Mouse (Mus musculus): Measurements from ENCODE around the gene Slc22a18. TPM values are rescaled to one million over a fixed set of nuclear protein-coding genes. Genes with fewer than 3 reads are reported as not detected.
A peak's percentile ranks its signal among the peaks of the same experiment; 100 is the strongest.

The Slc22a18 gene
- total and polyA plus RNA-seq, 2 experiments from 2014 or later: 0.60 TPM; not detected in 1

DNA sequence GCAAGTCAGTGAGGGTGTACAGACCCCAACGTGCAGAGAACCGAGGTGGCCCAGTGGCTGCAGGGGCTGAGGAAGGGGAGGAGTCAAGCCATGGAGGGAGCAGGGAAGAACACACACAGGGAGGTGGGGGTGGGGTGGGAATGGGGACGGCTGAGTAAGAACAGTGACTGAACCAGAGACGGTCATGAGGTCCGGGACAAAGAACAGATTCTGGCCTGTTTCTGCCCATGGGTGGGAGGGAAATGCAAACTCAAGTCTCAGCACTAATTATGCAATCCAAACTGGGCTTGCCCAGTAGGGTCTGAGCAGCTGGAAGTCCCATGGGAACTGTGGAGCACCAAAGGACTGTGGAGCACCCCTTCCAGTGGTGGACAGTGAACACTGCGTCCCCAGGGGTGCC, 9.0 kb downstream of the Slc22a18 start:
- Histone ChIP-seq H3K4me2 (ENCODE audit: low read depth, low read length) (no peak overlapping the region), H3K9ac (replicated peaks; ENCODE audit: low read depth, low read length) (no peak overlapping the region), H3K36me3 (replicated peaks; ENCODE audit: control insufficient read depth, insufficient read depth, low read length) (no peaks in the 10 kb centered on the region), H3K9me3 (replicated peaks; ENCODE audit: control insufficient read depth, low read length) (no peaks in the 10 kb centered on the region), H3K27ac (ENCODE audit: low read depth) (no peak overlapping the region), H3K4me1 (ENCODE audit: control insufficient read depth, insufficient read depth) (no peaks in the 10 kb centered on the region), H3K27me3 (ENCODE audit: control insufficient read depth, insufficient read depth, low read length) (peaks cover 19% of the 10 kb centered on the region; the same call in 1 of the 2 replicates), H3K4me3 (ENCODE audit: low read depth, low read length) (no peak overlapping the region)
- 12% methylated on average over 6 of the region's 6 CpGs for WGBS
- DNase-seq (ENCODE audit: low spot score): peak; percentile 3
- ATAC-seq (ENCODE audit: insufficient read depth, low read depth): no peak
- TF ChIP-seq EP300 (IDR thresholded peaks at IDR 0.05; ENCODE audit: low read depth): no peak
- no peak for TF ChIP-seq CTCF (IDR thresholded peaks at IDR 0.05; ENCODE audit: low read depth)

GRCm38 (mm10) chr7:143489735-143490134, 16.2 kb downstream of the Slc22a18 start:
- TF ChIP-seq CTCF (IDR thresholded peaks at IDR 0.05; ENCODE audit: low read depth): no peak
- no peak for TF ChIP-seq EP300 (IDR thresholded peaks at IDR 0.05; ENCODE audit: low read depth)
- no peak for ATAC-seq (ENCODE audit: insufficient read depth, low read depth)

DNA sequence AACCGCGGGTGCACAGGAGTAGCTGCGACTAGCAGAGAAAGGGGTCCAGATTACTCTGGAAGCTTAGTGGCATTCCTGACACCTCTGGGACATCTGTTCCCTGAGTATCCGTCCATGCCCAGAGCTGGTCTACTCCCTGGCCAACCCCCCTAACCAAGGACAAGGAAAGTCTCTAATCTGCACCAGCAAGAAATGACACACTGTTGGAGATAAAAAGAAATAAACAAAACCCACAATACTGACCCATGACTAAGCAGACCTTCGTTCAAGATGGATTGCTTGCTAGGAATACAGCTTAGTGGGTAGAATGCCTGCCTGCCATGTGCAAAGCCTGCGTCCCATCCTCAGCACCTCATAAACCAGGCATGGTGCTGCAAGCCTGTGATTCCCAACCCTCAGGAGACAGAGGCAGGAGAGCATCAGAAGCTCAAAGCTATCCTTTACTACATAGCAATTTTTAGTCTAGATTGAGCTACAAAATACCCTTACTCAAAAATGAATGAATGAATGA, 20.1 kb downstream of the Slc22a18 start:
- H3K9ac ChIP-seq (replicated peaks; ENCODE audit: low read depth, low read length): no peak overlapping the region
- no peak for TF ChIP-seq EP300 (IDR thresholded peaks at IDR 0.05; ENCODE audit: low read depth)
- no peak for TF ChIP-seq CTCF (IDR thresholded peaks at IDR 0.05; ENCODE audit: low read depth)
- WGBS: 72% methylated on average over 6 of the region's 6 CpGs
- H3K27me3 ChIP-seq (ENCODE audit: control insufficient read depth, insufficient read depth, low read length): 0 out of 2 replicates have a peak, but pooled peaks cover 9% of the 10 kb centered on the region
- no peaks in the 10 kb centered on the region for H3K36me3 ChIP-seq (replicated peaks; ENCODE audit: control insufficient read depth, insufficient read depth, low read length)
- H3K4me1 ChIP-seq (ENCODE audit: control insufficient read depth, insufficient read depth): no peaks in the 10 kb centered on the region
- no peak overlapping the region for H3K27ac ChIP-seq (ENCODE audit: low read depth)
- no peaks in the 10 kb centered on the region for H3K9me3 ChIP-seq (replicated peaks; ENCODE audit: control insufficient read depth, low read length)
- ATAC-seq (ENCODE audit: insufficient read depth, low read depth) (no peak), DNase-seq (ENCODE audit: low spot score) (no peak)
- H3K4me3 ChIP-seq (ENCODE audit: low read depth, low read length): no peak overlapping the region
- no peak overlapping the region for H3K4me2 ChIP-seq (ENCODE audit: low read depth, low read length)

More at GRCm38 (mm10) chr7:143489735-143490134, 16.2 kb downstream of the Slc22a18 start:
- no peaks in the 10 kb centered on the region for H3K4me1 ChIP-seq (ENCODE audit: control insufficient read depth, insufficient read depth)
- DNase-seq (ENCODE audit: low spot score): no peak
- no peak overlapping the region for H3K4me3 ChIP-seq (ENCODE audit: low read depth, low read length)
- no peaks in the 10 kb centered on the region for H3K36me3 ChIP-seq (replicated peaks; ENCODE audit: control insufficient read depth, insufficient read depth, low read length)
- H3K27me3 ChIP-seq (ENCODE audit: control insufficient read depth, insufficient read depth, low read length): 0 out of 2 replicates have a peak, but pooled peaks cover 5% of the 10 kb centered on the region
- no peaks in the 10 kb centered on the region for H3K9me3 ChIP-seq (replicated peaks; ENCODE audit: control insufficient read depth, low read length)
- WGBS: 76% methylated on average over 6 of the region's 6 CpGs
- H3K4me2 ChIP-seq (ENCODE audit: low read depth, low read length): no peak overlapping the region
- no peak overlapping the region for H3K9ac ChIP-seq (replicated peaks; ENCODE audit: low read depth, low read length)
- H3K27ac ChIP-seq (ENCODE audit: low read depth): no peak overlapping the region

DNA sequence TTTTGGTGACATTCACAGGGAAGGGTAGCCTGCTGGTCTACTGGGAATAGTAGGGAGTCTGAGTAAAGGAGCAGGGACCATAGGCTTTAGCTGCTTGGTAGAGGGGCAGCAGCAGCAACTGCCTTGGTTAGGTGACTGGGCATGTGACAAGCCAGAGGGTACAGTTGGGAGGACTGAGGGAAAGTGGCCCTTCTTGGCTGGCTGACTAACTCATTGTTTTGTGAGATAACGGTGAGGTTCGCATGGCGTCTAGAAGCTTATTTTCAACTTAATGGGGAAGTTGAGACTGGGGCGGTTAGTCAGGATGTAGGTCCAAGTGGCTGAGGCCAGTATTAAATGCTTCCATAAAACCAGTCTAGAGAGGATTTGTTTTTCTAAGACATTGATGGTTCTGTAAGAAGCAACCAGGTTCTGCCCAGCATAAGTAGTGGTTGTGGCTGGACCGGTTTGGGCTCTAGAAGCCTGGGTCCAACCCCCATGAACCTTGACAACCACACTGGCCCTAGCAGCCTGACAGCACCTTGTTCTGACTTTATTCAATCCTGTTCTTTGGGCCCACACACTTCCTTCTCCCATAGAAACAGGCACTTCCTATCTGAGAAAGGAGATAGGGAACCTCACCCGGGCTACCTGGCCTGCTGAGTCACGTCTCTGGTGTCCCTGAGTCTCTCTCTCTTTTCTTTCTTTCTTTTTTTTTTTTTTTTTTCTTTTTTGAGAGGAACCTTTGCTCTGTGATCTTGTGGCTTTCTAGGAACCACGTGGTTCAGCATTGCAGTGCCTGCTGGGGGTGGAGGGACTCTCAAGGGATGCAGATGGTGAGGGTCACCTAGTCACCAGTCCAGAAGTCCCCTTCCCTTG, 21.8 kb downstream of the Slc22a18 start:
- DNase-seq (ENCODE audit: low spot score) (no peak), ATAC-seq (ENCODE audit: insufficient read depth, low read depth) (no peak)
- H3K27me3 ChIP-seq (ENCODE audit: control insufficient read depth, insufficient read depth, low read length): peaks cover 13% of the 10 kb centered on the region
- H3K4me1 ChIP-seq (ENCODE audit: control insufficient read depth, insufficient read depth): no peaks in the 10 kb centered on the region
- TF ChIP-seq CTCF (IDR thresholded peaks at IDR 0.05; ENCODE audit: low read depth) (no peak), EP300 (IDR thresholded peaks at IDR 0.05; ENCODE audit: low read depth) (no peak)
- H3K4me2 ChIP-seq (ENCODE audit: low read depth, low read length): no peak overlapping the region
- 64% methylated on average over 8 of the region's 8 CpGs for WGBS
- no peaks in the 10 kb centered on the region for H3K9me3 ChIP-seq (replicated peaks; ENCODE audit: control insufficient read depth, low read length)
- no peak overlapping the region for H3K9ac ChIP-seq (replicated peaks; ENCODE audit: low read depth, low read length)
- no peak overlapping the region for H3K27ac ChIP-seq (ENCODE audit: low read depth)
- no peaks in the 10 kb centered on the region for H3K36me3 ChIP-seq (replicated peaks; ENCODE audit: control insufficient read depth, insufficient read depth, low read length)
- H3K4me3 ChIP-seq (ENCODE audit: low read depth, low read length): no peak overlapping the region

- no peak overlapping the region for H3K4me2 ChIP-seq (ENCODE audit: low read depth, low read length)
- TF ChIP-seq CTCF (IDR thresholded peaks at IDR 0.05; ENCODE audit: low read depth): no peak
- no peak for TF ChIP-seq EP300 (IDR thresholded peaks at IDR 0.05; ENCODE audit: low read depth)
- H3K4me1 ChIP-seq (ENCODE audit: control insufficient read depth, insufficient read depth): peaks cover 10% of the 10 kb centered on the region; the same call in 1 of the 2 replicates
- no peaks in the 10 kb centered on the region for H3K9me3 ChIP-seq (replicated peaks; ENCODE audit: control insufficient read depth, low read length)
- no peak overlapping the region for H3K9ac ChIP-seq (replicated peaks; ENCODE audit: low read depth, low read length)
- ATAC-seq (ENCODE audit: insufficient read depth, low read depth): no peak
- H3K36me3 ChIP-seq (replicated peaks; ENCODE audit: control insufficient read depth, insufficient read depth, low read length): no peaks in the 10 kb centered on the region
- peaks cover 40% of the 10 kb centered on the region for H3K27me3 ChIP-seq (ENCODE audit: control insufficient read depth, insufficient read depth, low read length)
- whole genome bisulfite sequencing: 90% methylated on average over 4 of the region's 4 CpGs
- H3K27ac ChIP-seq (ENCODE audit: low read depth): no peak overlapping the region
- no peak overlapping the region for H3K4me3 ChIP-seq (ENCODE audit: low read depth, low read length)
- no peak for DNase-seq (ENCODE audit: low spot score)
Observed at GRCm38 (mm10) chr7:143498584-143498983, 25.0 kb downstream of the Slc22a18 start.
